Mouse (Mus musculus) intestine, embryonic 14.5 days (tissue): ENCODE results near the gene Anxa5. TPM values are rescaled to one million over a fixed set of nuclear protein-coding genes. Genes with fewer than 3 reads are reported as not detected.

Experiments used
- ATAC-seq: fragments of 200-750 bp; cut with Nextera tagmentation; replicated peaks from 2 replicates; pipeline ENCODE4 v1.8.0; 2017; ENCODE audit warnings: low read depth, moderate number of reproducible peaks, moderate TSS enrichment, moderate library complexity; ENCODE audit not compliant: low FRiP score, low TSS enrichment
- DNase-seq: peaks from one replicate; pipeline ENCODE4 v3.0.0-alpha.2; 2018; ENCODE audit warnings: low spot score
- H3K27ac ChIP-seq: fragments of 300-500 bp; sonication (generic); 2 replicates; pipeline ENCODE4 v1.5.1; 2014; ENCODE audit warnings: low read depth, mild to moderate bottlenecking, control low read depth
- H3K27me3 ChIP-seq: fragments of 300-500 bp; sonication (generic); replicated peaks from 2 replicates; pipeline ENCODE4 v1.6.1; 2014; ENCODE audit warnings: low read length, control low read depth; ENCODE audit not compliant: control insufficient read depth, insufficient read depth
- H3K36me3 ChIP-seq: fragments of 300-500 bp; sonication (generic); 2 replicates; pipeline ENCODE4 v1.6.1; 2014; ENCODE audit warnings: low read length, control low read depth; ENCODE audit not compliant: control insufficient read depth, insufficient read depth
- H3K4me1 ChIP-seq: fragments of 300-500 bp; sonication (generic); replicated peaks from 2 replicates; pipeline ENCODE4 v1.6.1; 2014; ENCODE audit warnings: low read length, control low read depth, mixed read lengths; ENCODE audit not compliant: control insufficient read depth, insufficient read depth
- H3K4me2 ChIP-seq: fragments of 300-500 bp; sonication (generic); 2 replicates; pipeline ENCODE4 v1.6.1; 2014; ENCODE audit warnings: low read length
- H3K4me3 ChIP-seq: fragments of 300-500 bp; sonication (generic); 2 replicates; pipeline ENCODE4 v1.5.1; 2014; ENCODE audit warnings: low read depth, low read length, control low read depth, mixed read lengths
- H3K9ac ChIP-seq: fragments of 300-500 bp; sonication (generic); 2 replicates; pipeline ENCODE4 v1.6.1; 2014; ENCODE audit warnings: mild to moderate bottlenecking, low read length
- H3K9me3 ChIP-seq: fragments of 300-500 bp; sonication (generic); 2 replicates; pipeline ENCODE4 v1.6.1; 2016; ENCODE audit warnings: low read length, control low read depth; ENCODE audit not compliant: control insufficient read depth
- WGBS: fragments of 180-500 bp; shearing (Covaris S2); extraction: QIAGEN DNeasy Blood & Tissue Kit; methylation state at CpG from one replicate; pipeline ENCODE4 v1.1.7; 2014; 5-methylcytosine and 5-hydroxymethylcytosine counted together
- microRNA-seq: library from miRNA; unstranded; fragments of <30 nt; microRNA quantifications from one replicate; pipeline ENCODE4, GENCODE M21; 2016
- polyA plus RNA-seq: library from polyadenylated mRNA; unstranded; fragments of >200 nt; fragmentation: Nextera tagmentation; extraction: Ambion mirVana; gene quantifications from 2 replicates; pipeline ENCODE4 v1.2.1, GENCODE M21; 2014

Anxa5 gene
- polyA plus RNA-seq, 1 experiment from 2014 or later = 240 TPM

DNA sequence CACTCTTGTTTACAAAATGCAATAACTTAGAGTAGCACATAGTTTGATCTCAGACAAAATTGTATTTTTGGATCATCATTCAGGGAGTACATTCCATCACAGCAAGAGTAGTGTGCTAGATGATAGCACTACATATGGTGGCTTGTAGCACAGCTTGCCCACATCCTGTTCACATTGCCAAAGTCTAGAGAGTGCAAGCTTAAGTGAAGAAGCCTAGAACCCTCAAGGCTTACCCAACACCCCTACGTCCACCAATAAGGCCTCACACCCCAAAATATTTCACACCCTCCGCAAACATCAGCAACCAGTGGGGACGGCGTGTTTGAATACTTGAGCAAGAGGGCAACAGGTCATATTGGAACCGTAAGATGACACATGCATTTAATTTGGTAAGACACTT, 68.7 kb downstream of the Anxa5 start:
- ATAC-seq (no peak), DNase-seq (no peak)
- Histone ChIP-seq H3K4me3 (no peak overlapping the region), H3K36me3 (no peaks in the 10 kb centered on the region), H3K9ac (no peak overlapping the region), H3K9me3 (no peaks in the 10 kb centered on the region), H3K4me2 (no peak overlapping the region), H3K4me1 (no peaks in the 10 kb centered on the region), H3K27ac (no peak overlapping the region), H3K27me3 (no peaks in the 10 kb centered on the region)
- 90% methylated on average over 5 of the region's 5 CpGs for WGBS

DNA sequence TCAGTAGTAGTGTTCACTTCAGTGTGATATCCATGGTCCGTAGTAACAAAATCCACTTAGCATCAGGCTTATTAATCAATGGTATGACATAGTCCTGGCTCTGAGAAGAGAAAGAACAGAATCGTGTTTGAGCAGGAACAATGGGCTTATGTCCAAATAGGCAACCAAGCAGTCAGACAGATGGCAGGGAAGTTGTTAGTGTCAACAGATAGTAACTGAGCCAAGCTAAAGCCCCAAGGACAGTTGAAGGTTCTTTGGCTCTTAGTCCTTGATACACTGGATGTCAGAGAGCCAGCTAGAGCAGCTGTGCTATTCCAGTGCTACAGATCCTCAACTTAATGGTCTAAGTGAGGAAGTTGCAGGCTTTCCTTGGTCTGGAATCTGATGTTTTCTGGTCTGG, 69.4 kb downstream of the Anxa5 start:
- Histone ChIP-seq H3K4me1 (no peaks in the 10 kb centered on the region), H3K27ac (no peak overlapping the region), H3K9me3 (no peaks in the 10 kb centered on the region), H3K36me3 (no peaks in the 10 kb centered on the region), H3K4me3 (no peak overlapping the region), H3K27me3 (no peaks in the 10 kb centered on the region), H3K4me2 (no peak overlapping the region), H3K9ac (no peak overlapping the region)
- DNase-seq = no peak
- no peak for ATAC-seq
- WGBS = 40% methylated on average over 2 of the region's 2 CpGs

DNA sequence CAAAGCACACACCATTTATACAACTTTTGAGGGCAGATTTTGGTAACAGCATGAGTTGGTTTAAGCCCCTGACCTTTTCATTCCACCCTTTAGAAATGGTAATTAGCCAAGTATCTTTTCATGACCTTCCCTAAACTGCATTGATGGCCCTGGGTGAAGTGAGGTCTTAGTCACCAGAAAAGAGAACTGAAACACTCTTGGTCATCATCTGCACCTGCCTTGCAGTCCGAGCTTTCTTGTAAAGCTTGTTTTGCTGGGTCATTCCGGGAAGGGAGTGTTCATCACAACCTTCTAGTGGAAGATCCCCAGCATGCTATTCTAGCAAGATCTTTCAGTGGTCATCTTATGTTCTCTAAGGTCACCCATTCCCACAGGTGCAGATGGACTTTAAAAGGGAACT, 73.8 kb downstream of the Anxa5 start:
- Histone ChIP-seq H3K36me3 (no peaks in the 10 kb centered on the region), H3K9me3 (no peaks in the 10 kb centered on the region), H3K4me1 (0 out of 2 replicates have a peak, but pooled peaks cover 3% of the 10 kb centered on the region), H3K27me3 (no peaks in the 10 kb centered on the region), H3K27ac (no peak overlapping the region), H3K9ac (no peak overlapping the region), H3K4me3 (no peak overlapping the region), H3K4me2 (no peak overlapping the region)
- no peak for ATAC-seq
- 77% methylated on average over 2 of the region's 2 CpGs for WGBS
- no peak for DNase-seq

DNA sequence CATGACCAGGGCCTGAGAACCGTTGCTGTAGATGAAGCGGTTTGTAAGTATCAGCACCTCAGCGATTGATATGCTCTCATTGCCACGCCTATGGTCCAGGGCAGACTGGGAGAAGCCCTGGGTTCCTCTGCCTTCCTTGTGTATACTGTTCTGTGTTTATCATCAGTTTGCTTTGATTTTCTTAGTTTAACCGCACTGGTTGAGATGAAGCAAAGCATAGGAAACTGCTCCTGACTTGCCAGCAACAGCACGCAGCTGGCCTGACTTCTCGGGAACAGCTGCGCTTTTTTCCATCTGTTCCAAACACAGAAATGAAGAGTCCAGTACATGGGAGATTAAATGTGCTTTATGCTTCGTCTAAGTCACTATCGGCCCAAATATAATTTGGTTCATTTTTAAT, 75.0 kb downstream of the Anxa5 start:
- no peak overlapping the region for H3K27ac ChIP-seq
- WGBS = 57% methylated on average over 10 of the region's 10 CpGs
- DNase-seq = no peak
- no peak overlapping the region for H3K4me2 ChIP-seq
- no peak overlapping the region for H3K9ac ChIP-seq
- H3K4me3 ChIP-seq = no peak overlapping the region
- no peaks in the 10 kb centered on the region for H3K27me3 ChIP-seq
- ATAC-seq = no peak
- no peaks in the 10 kb centered on the region for H3K9me3 ChIP-seq
- H3K36me3 ChIP-seq = no peaks in the 10 kb centered on the region
- 0 out of 2 replicates have a peak, but pooled peaks cover 3% of the 10 kb centered on the region for H3K4me1 ChIP-seq

Small RNAs within 50 kb of the gene (microRNA-seq; reads per million reads assigned to microRNA genes)
- gene Mir7009 = not detected

Other genes starting within 250 kb of the Anxa5 start
- gene 1810062G17Rik, start within 50 bp of the Anxa5 start, polyA plus RNA-seq = 1.7 and 1.9 TPM in 2 replicates
- 0.16 and 0.20 TPM in 2 replicates for gene Gm11549, start 45.9 kb upstream of the Anxa5 start, polyA plus RNA-seq
- gene Exosc9, start 76.7 kb upstream of the Anxa5 start, polyA plus RNA-seq = 60.7 and 62.1 TPM in 2 replicates
- gene Ccna2, start 96.3 kb upstream of the Anxa5 start, polyA plus RNA-seq = 210 and 219 TPM in 2 replicates
- 10.4 and 13.5 TPM in 2 replicates for gene Bbs7, start 137.6 kb upstream of the Anxa5 start, polyA plus RNA-seq
- gene Trpc3, start 214.3 kb upstream of the Anxa5 start, polyA plus RNA-seq = 3.7 and 5.6 TPM in 2 replicates